Mouse (Mus musculus) cerebellum, adult 2 months (tissue): ENCODE measurements at regions not wholly inside any gene's neighbourhood (a gene's known extent, or its start where the extent isn't known, plus 50 kb on each side); places are given as distances from the start of the nearest gene placed in this dataset.

Source experiments
- CTCF ChIP-seq: fragments of 200-500 bp; IDR thresholded peaks from 2 replicates; pipeline ENCODE4 v1.5.1; 2011; ENCODE audit warnings: low read depth, mild to moderate bottlenecking, control low read depth, low read length, moderate library complexity, borderline replicate concordance; ENCODE audit not compliant: insufficient read depth
- POLR2A ChIP-seq: fragments of 200-500 bp; IDR thresholded peaks from 2 replicates; pipeline ENCODE4 v1.6.1; 2011; ENCODE audit warnings: low read length, control low read depth, borderline replicate concordance; ENCODE audit not compliant: insufficient read depth

GRCm38 (mm10) chr4:12285983-12286382 is 114.2 kb upstream of the Fam92a start:
- TF ChIP-seq CTCF, result no peak
- TF ChIP-seq POLR2A, result no peak
